Mouse (Mus musculus): ENCODE data around the gene Tedc1. TPM values are rescaled to one million over a fixed set of nuclear protein-coding genes. Genes with fewer than 3 reads are reported as not detected.

Gene Tedc1
- polyA plus RNA-seq, 1 experiment from 2014 or later = 23.6 TPM

- 89% methylated on average over 9 of the region's 9 CpGs for WGBS
- Histone ChIP-seq H3K27ac (replicated peaks) (no peak overlapping the region), H3K9me3 (no peaks in the 10 kb centered on the region), H3K36me3 (peaks cover 93% of the 10 kb centered on the region), H3K4me2 (no peak overlapping the region), H3K9ac (no peak overlapping the region), H3K4me1 (replicated peaks) (no peaks in the 10 kb centered on the region), H3K27me3 (no peaks in the 10 kb centered on the region), H3K4me3 (no peak overlapping the region)
- no peak for ATAC-seq (ENCODE audit: low FRiP score, low read depth)
Observed at GRCm38 (mm10) chr12:113133260-113133659, 23.0 kb upstream of the Tedc1 start.

- H3K27me3 ChIP-seq = no peaks in the 10 kb centered on the region
- H3K4me3 ChIP-seq = no peak overlapping the region
- peaks cover 6% of the 10 kb centered on the region for H3K4me1 ChIP-seq (replicated peaks)
- no peaks in the 10 kb centered on the region for H3K9me3 ChIP-seq
- H3K27ac ChIP-seq (replicated peaks) = no peak overlapping the region
- H3K4me2 ChIP-seq = no peak overlapping the region
- H3K36me3 ChIP-seq = peaks cover 88% of the 10 kb centered on the region
- whole genome bisulfite sequencing = 82% methylated on average over 5 of the region's 5 CpGs
- no peak overlapping the region for H3K9ac ChIP-seq
- ATAC-seq (ENCODE audit: low FRiP score, low read depth) = no peak
Observed at GRCm38 (mm10) chr12:113133861-113134403, 22.3 kb upstream of the Tedc1 start.

GRCm38 (mm10) chr12:113134502-113134901 is 21.7 kb upstream of the Tedc1 start:
- WGBS = 95% methylated on average over 4 of the region's 4 CpGs
- ATAC-seq (ENCODE audit: low FRiP score, low read depth) = no peak

GRCm38 (mm10) chr12:113135401-113135800 is 20.8 kb upstream of the Tedc1 start:
- peaks cover 15% of the 10 kb centered on the region for H3K4me1 ChIP-seq (replicated peaks)
- ATAC-seq (ENCODE audit: low FRiP score, low read depth) = no peak
- WGBS = 95% methylated on average over 7 of the region's 7 CpGs
- H3K27me3 ChIP-seq = no peaks in the 10 kb centered on the region
- no peak overlapping the region for H3K4me2 ChIP-seq
- H3K9ac ChIP-seq = no peak overlapping the region
- H3K4me3 ChIP-seq = no peak overlapping the region
- H3K27ac ChIP-seq (replicated peaks) = no peak overlapping the region
- peaks cover 73% of the 10 kb centered on the region for H3K36me3 ChIP-seq
- no peaks in the 10 kb centered on the region for H3K9me3 ChIP-seq

More at GRCm38 (mm10) chr12:113134502-113134901, 21.7 kb upstream of the Tedc1 start:
- no peak overlapping the region for H3K4me2 ChIP-seq
- H3K9ac ChIP-seq = no peak overlapping the region
- H3K4me1 ChIP-seq (replicated peaks) = peaks cover 12% of the 10 kb centered on the region
- peaks cover 82% of the 10 kb centered on the region for H3K36me3 ChIP-seq
- no peak overlapping the region for H3K4me3 ChIP-seq
- H3K27me3 ChIP-seq = no peaks in the 10 kb centered on the region
- no peak overlapping the region for H3K27ac ChIP-seq (replicated peaks)
- H3K9me3 ChIP-seq = no peaks in the 10 kb centered on the region

- no peak for ATAC-seq (ENCODE audit: low FRiP score, low read depth)
- no peak overlapping the region for H3K27ac ChIP-seq (replicated peaks)
- H3K4me3 ChIP-seq = no peak overlapping the region
- peaks cover 64% of the 10 kb centered on the region for H3K36me3 ChIP-seq
- H3K4me2 ChIP-seq = no peak overlapping the region
- H3K4me1 ChIP-seq (replicated peaks) = peaks cover 26% of the 10 kb centered on the region
- WGBS = 74% methylated on average over 17 of the region's 17 CpGs
- no peaks in the 10 kb centered on the region for H3K27me3 ChIP-seq
- no peaks in the 10 kb centered on the region for H3K9me3 ChIP-seq
- no peak overlapping the region for H3K9ac ChIP-seq
Observed at GRCm38 (mm10) chr12:113136492-113137020, 19.7 kb upstream of the Tedc1 start.

- Histone ChIP-seq H3K4me2 (no peak overlapping the region), H3K27ac (replicated peaks) (no peak overlapping the region), H3K4me1 (replicated peaks) (peaks cover 36% of the 10 kb centered on the region), H3K9me3 (no peaks in the 10 kb centered on the region), H3K4me3 (no peak overlapping the region), H3K9ac (no peak overlapping the region), H3K27me3 (no peaks in the 10 kb centered on the region), H3K36me3 (peaks cover 54% of the 10 kb centered on the region)
- ATAC-seq (ENCODE audit: low FRiP score, low read depth) = no peak
- 88% methylated on average over 18 of the region's 18 CpGs for WGBS
Observed at GRCm38 (mm10) chr12:113137260-113138213, 18.7 kb upstream of the Tedc1 start.

GRCm38 (mm10) chr12:113138291-113138690 is 17.9 kb upstream of the Tedc1 start:
- H3K9me3 ChIP-seq = no peaks in the 10 kb centered on the region
- ATAC-seq (ENCODE audit: low FRiP score, low read depth) = no peak
- no peak overlapping the region; the same call in 1 of the 2 replicates for H3K27ac ChIP-seq (replicated peaks)
- no peak overlapping the region for H3K9ac ChIP-seq
- WGBS = 77% methylated on average over 6 of the region's 6 CpGs
- H3K4me1 ChIP-seq (replicated peaks) = peaks cover 44% of the 10 kb centered on the region
- H3K36me3 ChIP-seq = peaks cover 47% of the 10 kb centered on the region
- H3K27me3 ChIP-seq = no peaks in the 10 kb centered on the region
- H3K4me2 ChIP-seq = no peak overlapping the region
- H3K4me3 ChIP-seq = no peak overlapping the region

GRCm38 (mm10) chr12:113138901-113139864 is 17.0 kb upstream of the Tedc1 start:
- 30% methylated on average over 11 of the region's 11 CpGs for WGBS
- ATAC-seq (ENCODE audit: low FRiP score, low read depth) = peak; percentile 0; the same call in 1 of the 2 replicates
- Histone ChIP-seq H3K4me2 (peak overlapping the region; percentile 58), H3K9me3 (no peaks in the 10 kb centered on the region), H3K27ac (replicated peaks) (peak overlapping the region; percentile 77), H3K27me3 (no peaks in the 10 kb centered on the region), H3K36me3 (peaks cover 42% of the 10 kb centered on the region), H3K4me1 (replicated peaks) (peaks cover 48% of the 10 kb centered on the region), H3K9ac (peak overlapping the region; percentile 81; the same call in 1 of the 2 replicates), H3K4me3 (peak overlapping the region; percentile 73)

- peak; percentile 88 for ATAC-seq (ENCODE audit: low FRiP score, low read depth)
- Histone ChIP-seq H3K9ac (peak within 1 kb of the TSS; percentile 81), H3K27me3 (no peaks in the 10 kb centered on the region), H3K4me2 (peak within 1 kb of the TSS; percentile 58), H3K4me3 (peak within 1 kb of the TSS; percentile 73), H3K4me1 (replicated peaks) (peaks cover 48% of the 10 kb centered on the region), H3K27ac (replicated peaks) (peak within 1 kb of the TSS; percentile 77), H3K9me3 (no peaks in the 10 kb centered on the region), H3K36me3 (peaks cover 42% of the 10 kb centered on the region)
- under 1% methylated on average over 68 of the region's 68 CpGs for WGBS
Observed at GRCm38 (mm10) chr12:113139908-113140615, 16.2 kb upstream of the Tedc1 start, which contains the start of gene Crip2. TSS of gene Crip2 (plus strand) at chr12:113140236.

GRCm38 (mm10) chr12:113140616-113141411 is 15.4 kb upstream of the Tedc1 start:
- H3K4me2 ChIP-seq = peak overlapping the region; percentile 58
- no peak; the same call in none of the 2 replicates for ATAC-seq (ENCODE audit: low FRiP score, low read depth)

More at GRCm38 (mm10) chr12:113140616-113141411, 15.4 kb upstream of the Tedc1 start:
- peak overlapping the region; percentile 77 for H3K27ac ChIP-seq (replicated peaks)
- H3K9me3 ChIP-seq = no peaks in the 10 kb centered on the region
- H3K36me3 ChIP-seq = peaks cover 36% of the 10 kb centered on the region
- H3K4me3 ChIP-seq = peak overlapping the region; percentile 73
- 2% methylated on average over 49 of the region's 49 CpGs for WGBS
- H3K9ac ChIP-seq = peak overlapping the region; percentile 81
- H3K27me3 ChIP-seq = no peaks in the 10 kb centered on the region
- H3K4me1 ChIP-seq (replicated peaks) = peaks cover 48% of the 10 kb centered on the region

Measured in hindbrain, embryonic 15.5 days (tissue).